8 mouse cellular contexts compared by ENCODE assay signal in genomic region chr6:11908170-11908569, GRCm38 (mm10). TPM values are rescaled to one million over a fixed set of nuclear protein-coding genes. Genes with fewer than 3 reads are reported as not detected.
A peak's percentile ranks its signal among the peaks of the same experiment; 100 is the strongest.
DNase-seq lines count a peak whose midpoint lies in the region; ATAC-seq and TF ChIP-seq lines count a peak whose summit lies in the region.

No protein-coding gene starts in this region.

- 35% methylated on average over 7 of the region's 7 CpGs for WGBS in heart, embryonic 14.5 days
- 30% methylated on average over 7 of the region's 7 CpGs for WGBS in forebrain, embryonic 11.5 days
- WGBS in liver, embryonic 16.5 days (ENCODE audit: insufficient replicate concordance): 18% methylated on average over 7 of the region's 7 CpGs

- H3K9me3 ChIP-seq in heart, embryonic 14.5 days (ENCODE audit: control insufficient read depth, low read length): no peaks in the 10 kb centered on the region
- no peaks in the 10 kb centered on the region for H3K9me3 ChIP-seq in ES-Bruce4 (replicated peaks; ENCODE audit: control insufficient read depth, insufficient read depth, low read length, poor library complexity, severe bottlenecking)
- H3K9me3 ChIP-seq in forebrain, embryonic 11.5 days (ENCODE audit: control insufficient read depth, low read length): no peaks in the 10 kb centered on the region
- no peaks in the 10 kb centered on the region for H3K9me3 ChIP-seq in liver, embryonic 16.5 days (replicated peaks; ENCODE audit: control insufficient read depth, low read length)

- no peak for TF ChIP-seq CTCF in ES-Bruce4 (IDR thresholded peaks at IDR 0.05; ENCODE audit: low read depth, low read length)

- H3K27ac ChIP-seq in heart, embryonic 14.5 days (replicated peaks in 1 of 2; ENCODE audit: control insufficient read depth in 1 of 2, insufficient read depth in 1 of 2, low read depth in 2 of 2, low read length in 2 of 2): peak overlapping the region; percentile 39 to 66; a peak in 3 of 4 replicates
- peak overlapping the region; percentile 40; the same call in 1 of the 2 replicates for H3K27ac ChIP-seq in ES-Bruce4 (ENCODE audit: insufficient read depth, low read length)
- no peak overlapping the region for H3K27ac ChIP-seq in forebrain, embryonic 11.5 days (ENCODE audit: low read depth, low read length)
- H3K27ac ChIP-seq in liver, embryonic 16.5 days (ENCODE audit: low read length): no peak overlapping the region

- DNase-seq in heart, postnatal 25 days (ENCODE audit: low spot score): no peak
- DNase-seq in forebrain, embryonic 11.5 days (ENCODE audit: low spot score): no peak
- no peak for DNase-seq in c-Kit-positive CD71-positive TER-119-positive erythroid progenitor cells, embryonic 14.5 days (ENCODE audit: low spot score)
- no peak for DNase-seq in spleen, postnatal 4 days (ENCODE audit: low spot score in 2 of 2)

- H3K9ac ChIP-seq in heart, embryonic 14.5 days (ENCODE audit: low read length): peak overlapping the region; percentile 97
- peak overlapping the region; percentile 74 for H3K9ac ChIP-seq in ES-Bruce4 (ENCODE audit: low read depth, poor library complexity, severe bottlenecking)
- peak overlapping the region; percentile 78 for H3K9ac ChIP-seq in forebrain, embryonic 11.5 days (ENCODE audit: low read length)
- H3K9ac ChIP-seq in liver, embryonic 16.5 days (ENCODE audit: low read depth, low read length): peak overlapping the region; percentile 68

- TF ChIP-seq POLR2A in ES-Bruce4 (IDR thresholded peaks at IDR 0.05; ENCODE audit: insufficient read depth, low read length): no peak

- H3K27me3 ChIP-seq in heart, embryonic 14.5 days (ENCODE audit: control insufficient read depth, insufficient read depth, low read length): no peaks in the 10 kb centered on the region
- no peaks in the 10 kb centered on the region for H3K27me3 ChIP-seq in ES-Bruce4 (ENCODE audit: control insufficient read depth, insufficient read depth, low read length, poor library complexity, severe bottlenecking)
- no peaks in the 10 kb centered on the region for H3K27me3 ChIP-seq in forebrain, embryonic 11.5 days (ENCODE audit: control insufficient read depth, insufficient read depth, low read length)
- no peaks in the 10 kb centered on the region for H3K27me3 ChIP-seq in liver, embryonic 16.5 days (ENCODE audit: control insufficient read depth, insufficient read depth, low read depth, low read length)

- peaks cover 27% of the 10 kb centered on the region for H3K36me3 ChIP-seq in heart, embryonic 14.5 days (ENCODE audit: control insufficient read depth, insufficient read depth, low read length)
- H3K36me3 ChIP-seq in ES-Bruce4 (ENCODE audit: control insufficient read depth, insufficient read depth, low read length, poor library complexity, severe bottlenecking): peaks cover 9% of the 10 kb centered on the region
- no peaks in the 10 kb centered on the region; the same call in 1 of the 2 replicates for H3K36me3 ChIP-seq in forebrain, embryonic 11.5 days (ENCODE audit: control insufficient read depth, insufficient read depth, low read length)
- H3K36me3 ChIP-seq in liver, embryonic 16.5 days (ENCODE audit: control insufficient read depth, insufficient read depth): peaks cover 2% of the 10 kb centered on the region; the same call in 1 of the 2 replicates

- H3K4me1 ChIP-seq in heart, embryonic 14.5 days (ENCODE audit: control insufficient read depth in 2 of 2, insufficient read depth in 2 of 2, low read length in 2 of 2): peaks cover 2 to 13% of the 10 kb centered on the region in 2 experiments; a peak in 3 of 4 replicates
- H3K4me1 ChIP-seq in ES-Bruce4 (ENCODE audit: control insufficient read depth, insufficient read depth, low read length): peaks cover 1% of the 10 kb centered on the region
- H3K4me1 ChIP-seq in forebrain, embryonic 11.5 days (replicated peaks; ENCODE audit: control insufficient read depth, insufficient read depth, low read length): peaks cover 2% of the 10 kb centered on the region; the same call in 1 of the 2 replicates
- peaks cover 17% of the 10 kb centered on the region for H3K4me1 ChIP-seq in liver, embryonic 16.5 days (ENCODE audit: control insufficient read depth, low read depth, low read length)

- ATAC-seq in heart, embryonic 14.5 days (ENCODE audit: insufficient number of reproducible peaks, insufficient read depth, low FRiP score, low read depth): no peak
- ATAC-seq in forebrain, embryonic 11.5 days (replicated peaks; ENCODE audit: low FRiP score): 0 out of 2 replicates have a peak, but pooled peaks have one; percentile 25
- ATAC-seq in liver, embryonic 16.5 days (ENCODE audit: low read depth): no peak
- no peak for ATAC-seq in megakaryocyte progenitor cell, adult 5-6 weeks (replicated peaks; ENCODE audit: poor library complexity)

- H3K4me2 ChIP-seq in heart, embryonic 14.5 days (ENCODE audit: low read length): peak overlapping the region; percentile 84
- H3K4me2 ChIP-seq in forebrain, embryonic 11.5 days (ENCODE audit: low read depth, low read length, severe bottlenecking): peak overlapping the region; percentile 68
- H3K4me2 ChIP-seq in liver, embryonic 16.5 days (ENCODE audit: low read depth, low read length): peak overlapping the region; percentile 78

- H3K4me3 ChIP-seq in heart, embryonic 14.5 days (ENCODE audit: control insufficient read depth in 1 of 2, insufficient read depth in 1 of 2, low read depth in 1 of 2, low read length in 2 of 2): peak overlapping the region; percentile 89 to 94
- peak overlapping the region; percentile 95 for H3K4me3 ChIP-seq in ES-Bruce4 (ENCODE audit: low read depth, low read length)
- H3K4me3 ChIP-seq in forebrain, embryonic 11.5 days (ENCODE audit: low read depth, low read length): peak overlapping the region; percentile 74
- peak overlapping the region; percentile 75 for H3K4me3 ChIP-seq in liver, embryonic 16.5 days (ENCODE audit: low read depth, low read length)

- intact Hi-C loops in heart, postnatal 25 days (cut with DNase I): loop anchor here (2.0 kb wide), 1 partner anchor 17 kb away; no protein-coding TSS in a partner anchor

- no peak for TF ChIP-seq EP300 in ES-Bruce4 (IDR thresholded peaks at IDR 0.05; ENCODE audit: insufficient read depth, low read depth, low read length)

RNA-seq across cellular contexts. Expression of gene Phf14, which starts 0.6 kb away (rescaled TPM):
- 50.4 and 60.1 TPM in 2 replicates for polyA plus RNA-seq in heart, embryonic 14.5 days (2014; fragmentation: Nextera tagmentation; extraction: Ambion mirVana)
- total RNA-seq in heart, postnatal 25 days (2021): 10 to 100 TPM; 46.4 to 48.2 TPM
- polyA plus RNA-seq in ES-Bruce4 (2011; ENCODE audit: insufficient read depth, insufficient read length, low read depth, missing spikeins): 52.0 and 56.9 TPM in 2 replicates
- polyA plus RNA-seq in forebrain, embryonic 11.5 days (2014; fragmentation: Nextera tagmentation; extraction: Ambion mirVana): 87.0 and 94.4 TPM in 2 replicates
- 11.7 and 13.0 TPM in 2 replicates for polyA plus RNA-seq in liver, embryonic 16.5 days (2015; fragmentation: Nextera tagmentation; extraction: Ambion mirVana)
- 90.8 and 105 TPM in 2 replicates for total RNA-seq in megakaryocyte progenitor cell, adult 5-6 weeks (2015)
- 83.4 and 109 TPM in 2 replicates for total RNA-seq in megakaryocyte progenitor cell, adult 5-6 weeks (2017)

RNA-seq across cellular contexts. Expression of gene Ndufa4, which starts 0.9 kb away (rescaled TPM):
- polyA plus RNA-seq in heart, embryonic 14.5 days (2014; fragmentation: Nextera tagmentation; extraction: Ambion mirVana): 1,963 and 2,026 TPM in 2 replicates
- 1,000 to 10,000 TPM; 3,110 to 3,139 TPM for total RNA-seq in heart, postnatal 25 days (2021)
- polyA plus RNA-seq in ES-Bruce4 (2011; ENCODE audit: insufficient read depth, insufficient read length, low read depth, missing spikeins): 664 and 713 TPM in 2 replicates
- polyA plus RNA-seq in forebrain, embryonic 11.5 days (2014; fragmentation: Nextera tagmentation; extraction: Ambion mirVana): 683 and 720 TPM in 2 replicates
- polyA plus RNA-seq in liver, embryonic 16.5 days (2015; fragmentation: Nextera tagmentation; extraction: Ambion mirVana): 494 and 536 TPM in 2 replicates
- 690 and 719 TPM in 2 replicates for total RNA-seq in megakaryocyte progenitor cell, adult 5-6 weeks (2015)
- total RNA-seq in megakaryocyte progenitor cell, adult 5-6 weeks (2017): 382 and 561 TPM in 2 replicates

Comparison
In these comparisons a context has a peak if more than half of its experiments do, and no peak if none do; other contexts are left out.
1. H3K27ac ChIP-seq: peak in heart, embryonic 14.5 days (2 of 2) and ES-Bruce4 (single experiment); none in forebrain, embryonic 11.5 days (single experiment) and liver, embryonic 16.5 days (single experiment).
2. Peak in every context shown above with its lines, with median percentiles within 50 percentile points of each other: H3K4me2 ChIP-seq, H3K4me3 ChIP-seq and H3K9ac ChIP-seq.